Mouse (Mus musculus) gastrocnemius, adult 8-10 months (tissue): Measurements from ENCODE around the gene Tas2r144. TPM values are rescaled to one million over a fixed set of nuclear protein-coding genes. Genes with fewer than 3 reads are reported as not detected.

ENCODE experiments used
- DNase-seq, 2 experiments: peaks; one replicate each; pipeline ENCODE4 v3.0.0; 2022; ENCODE audit warnings: low spot score in 2 of 2
- total RNA-seq, 4 experiments: library from RNA; stranded (reverse); gene quantifications; 2 replicates each; pipeline ENCODE4 v1.2.4; 2022

Tas2r144 gene
- not detected for total RNA-seq

- no peak for DNase-seq
Measured at GRCm38 (mm10) chr6:42215028-42215427, at the start of gene Tas2r144. Gene Tas2r144 (plus strand): TSS chr6:42215328.

- no peak for DNase-seq
Measured at GRCm38 (mm10) chr6:42182462-42182861, 32.7 kb upstream of the Tas2r144 start.

- DNase-seq = no peak
Measured at GRCm38 (mm10) chr6:42186230-42186629, 28.9 kb upstream of the Tas2r144 start.

- DNase-seq = no peak
Measured at GRCm38 (mm10) chr6:42197710-42198109, 17.4 kb upstream of the Tas2r144 start.

- DNase-seq = no peak
Measured at GRCm38 (mm10) chr6:42199498-42199897, 15.6 kb upstream of the Tas2r144 start.

- DNase-seq = no peak
Measured at GRCm38 (mm10) chr6:42222286-42222685, 7.2 kb downstream of the Tas2r144 start.

GRCm38 (mm10) chr6:42225046-42225445 lies 9.9 kb downstream of the Tas2r144 start:
- DNase-seq = no peak

- DNase-seq = peak; percentile 31 to 42
Measured at GRCm38 (mm10) chr6:42227240-42228101, 12.3 kb downstream of the Tas2r144 start.

- no peak for DNase-seq
Measured at GRCm38 (mm10) chr6:42229610-42230009, 14.5 kb downstream of the Tas2r144 start.

- no peak for DNase-seq
Measured at GRCm38 (mm10) chr6:42231191-42231590, 16.1 kb downstream of the Tas2r144 start.

GRCm38 (mm10) chr6:42237276-42237805 lies 22.2 kb downstream of the Tas2r144 start:
- no peak for DNase-seq

GRCm38 (mm10) chr6:42241311-42242045 lies 26.4 kb downstream of the Tas2r144 start:
- DNase-seq = no peak

GRCm38 (mm10) chr6:42245711-42246353 lies 30.7 kb downstream of the Tas2r144 start, which contains the start of gene Gstk1:
Gene Gstk1 (plus strand): TSS chr6:42245935.
- peak; percentile 68 to 85 for DNase-seq

GRCm38 (mm10) chr6:42247173-42247572 lies 32.0 kb downstream of the Tas2r144 start:
- DNase-seq = peak in 1 of 2 experiments; percentile 28

- DNase-seq = no peak
Measured at GRCm38 (mm10) chr6:42247981-42248380, 32.9 kb downstream of the Tas2r144 start.

- DNase-seq = no peak
Measured at GRCm38 (mm10) chr6:42251791-42252190, 36.7 kb downstream of the Tas2r144 start.

GRCm38 (mm10) chr6:42253103-42253502 lies 38.0 kb downstream of the Tas2r144 start:
- no peak for DNase-seq

- DNase-seq = peak in 1 of 2 experiments; percentile 32
Measured at GRCm38 (mm10) chr6:42257303-42257863, 42.3 kb downstream of the Tas2r144 start.

GRCm38 (mm10) chr6:42260430-42260829 lies 45.3 kb downstream of the Tas2r144 start:
- no peak for DNase-seq

GRCm38 (mm10) chr6:42261524-42262170 lies 46.5 kb downstream of the Tas2r144 start, which contains the start of gene Tmem139:
Gene Tmem139 (plus strand): TSS chr6:42261970.
- DNase-seq = no peak
